In genomic region chr5:33237600-33238255, GRCm38 (mm10) we compare ENCODE assay signal across 15 mouse cellular contexts. TPM values are rescaled to one million over a fixed set of nuclear protein-coding genes. Genes with fewer than 3 reads are reported as not detected.
DNase-seq lines count a peak whose midpoint lies in the region; ATAC-seq and TF ChIP-seq lines count a peak whose summit lies in the region.
"Had no signal": no experiment of that assay in that cellular context is flagged by ENCODE, and none has a peak within 500 bp of the region (broad histone marks: within the 10 kb centered on the region; RNA-seq: fewer than 3 reads in every experiment).

No protein-coding gene starts in this region.

- H3K9me3 ChIP-seq in midbrain, postnatal 0 days (ENCODE audit: low read length), result no peaks in the 10 kb centered on the region
- no peaks in the 10 kb centered on the region for H3K9me3 ChIP-seq in midbrain, embryonic 14.5 days (ENCODE audit: control insufficient read depth, low read length)
- H3K9me3 ChIP-seq: heart, embryonic 13.5 days; hindbrain, embryonic 12.5 days; liver, embryonic 13.5 days had no signal

- H3K4me2 ChIP-seq in midbrain, postnatal 0 days (ENCODE audit: low read depth, low read length, poor library complexity, severe bottlenecking), result no peak overlapping the region
- no peak overlapping the region for H3K4me2 ChIP-seq in midbrain, embryonic 14.5 days (ENCODE audit: low read length)
- H3K4me2 ChIP-seq: heart, embryonic 13.5 days; hindbrain, embryonic 12.5 days; liver, embryonic 13.5 days had no signal

- WGBS in midbrain, postnatal 0 days, result 86% methylated on average over 11 of the region's 11 CpGs
- WGBS in midbrain, embryonic 14.5 days, result 94% methylated on average over 11 of the region's 11 CpGs

- DNase-seq in cerebellum, adult 9-10 months, result no peak
- no peak for DNase-seq in midbrain, postnatal 0 days (ENCODE audit: low spot score)
- no peak for DNase-seq in midbrain, embryonic 14.5 days
- peak; percentile 71 for DNase-seq in gastrocnemius, postnatal 14 days
- DNase-seq in thymus, postnatal 4 days, result no peak
- DNase-seq in Muller cell, postnatal 12 days (ENCODE audit: inconsistent ontology term), result no peak
- no peak for DNase-seq in kidney, adult 11 months
- DNase-seq: kidney, postnatal 4 days; liver, embryonic 13.5 days had no signal

- H3K36me3 ChIP-seq in midbrain, postnatal 0 days (ENCODE audit: insufficient read depth, low read length), result peaks cover 7% of the 10 kb centered on the region
- H3K36me3 ChIP-seq in midbrain, embryonic 14.5 days (ENCODE audit: control insufficient read depth, insufficient read depth, low read length), result peaks cover 7% of the 10 kb centered on the region; the same call in 1 of the 2 replicates
- H3K36me3 ChIP-seq: liver, embryonic 13.5 days had no signal

- no peak overlapping the region for H3K4me3 ChIP-seq in midbrain, postnatal 0 days (ENCODE audit: low read depth, low read length)
- no peak overlapping the region for H3K4me3 ChIP-seq in midbrain, embryonic 14.5 days (replicated peaks; ENCODE audit: low read depth, low read length)
- H3K4me3 ChIP-seq: heart, embryonic 13.5 days; hindbrain, embryonic 12.5 days; liver, embryonic 13.5 days had no signal

- no peak for TF ChIP-seq CTCF in midbrain, postnatal 0 days (IDR thresholded peaks at IDR 0.05)

- H3K9ac ChIP-seq in midbrain, postnatal 0 days (replicated peaks; ENCODE audit: low read length, poor library complexity, severe bottlenecking), result no peak overlapping the region
- H3K9ac ChIP-seq in midbrain, embryonic 14.5 days (replicated peaks; ENCODE audit: low read length), result no peak overlapping the region
- H3K9ac ChIP-seq: heart, embryonic 13.5 days; hindbrain, embryonic 12.5 days; liver, embryonic 13.5 days had no signal

- no peaks in the 10 kb centered on the region for H3K4me1 ChIP-seq in midbrain, postnatal 0 days (ENCODE audit: insufficient read depth, low read length)
- no peaks in the 10 kb centered on the region for H3K4me1 ChIP-seq in midbrain, embryonic 14.5 days (ENCODE audit: control insufficient read depth, insufficient read depth, low read length)

- peak; percentile 46; the same call in 1 of the 2 replicates for ATAC-seq in cerebellum, adult (ENCODE audit: insufficient number of reproducible peaks, low FRiP score, low TSS enrichment)
- 0 out of 2 replicates have a peak, but pooled peaks have one; percentile 13 for ATAC-seq in midbrain, postnatal 0 days (ENCODE audit: low FRiP score)
- no peak for ATAC-seq in midbrain, embryonic 14.5 days (ENCODE audit: low FRiP score, low TSS enrichment)
- ATAC-seq: activated CD4-positive, CD25-positive, alpha-beta regulatory T cell, adult 4 months; intestine, postnatal 0 days had no signal

- no peaks in the 10 kb centered on the region for H3K27me3 ChIP-seq in midbrain, postnatal 0 days (ENCODE audit: insufficient read depth, low read length)
- no peaks in the 10 kb centered on the region for H3K27me3 ChIP-seq in midbrain, embryonic 14.5 days (ENCODE audit: control insufficient read depth, insufficient read depth, low read length)
- H3K27me3 ChIP-seq: heart, embryonic 13.5 days; hindbrain, embryonic 12.5 days had no signal

- H3K27ac ChIP-seq in midbrain, postnatal 0 days (ENCODE audit: low read depth, low read length), result no peak overlapping the region
- H3K27ac ChIP-seq in midbrain, embryonic 14.5 days (replicated peaks; ENCODE audit: low read depth, low read length), result no peak overlapping the region
- H3K27ac ChIP-seq: hindbrain, embryonic 12.5 days; liver, embryonic 13.5 days; macrophage had no signal

- intact Hi-C loops in gastrocnemius, postnatal 14 days (cut with DNase I; ENCODE audit: low total_unique reads), result no loop called here

RNA-seq across cellular contexts. Expression of gene Spon2, which starts 19.5 kb away (rescaled TPM):
- 4.4 and 5.1 TPM in 2 replicates for total RNA-seq in midbrain, postnatal 0 days (2014; rRNA removed)
- polyA plus RNA-seq in midbrain, postnatal 0 days (2015; fragmentation: Nextera tagmentation; extraction: Ambion mirVana), result 2.3 and 2.7 TPM in 2 replicates
- polyA plus RNA-seq in midbrain, embryonic 14.5 days (2014; fragmentation: Nextera tagmentation; extraction: Ambion mirVana), result 0.50 and 1.6 TPM in 2 replicates
- total RNA-seq in gastrocnemius, postnatal 14 days (2021), result 10 to 100 TPM in 1 of 2 experiments, 1 to 10 TPM in 1; 3.5 to 12.3 TPM
- polyA plus RNA-seq: activated CD4-positive, CD25-positive, alpha-beta regulatory T cell, adult 4 months; macrophage had no signal

RNA-seq across cellular contexts. Expression of gene Ctbp1, which starts 37.1 kb away (rescaled TPM):
- 415 and 418 TPM in 2 replicates for total RNA-seq in midbrain, postnatal 0 days (2014; rRNA removed)
- polyA plus RNA-seq in midbrain, postnatal 0 days (2015; fragmentation: Nextera tagmentation; extraction: Ambion mirVana), result 364 and 377 TPM in 2 replicates
- polyA plus RNA-seq in midbrain, embryonic 14.5 days (2014; fragmentation: Nextera tagmentation; extraction: Ambion mirVana), result 578 and 581 TPM in 2 replicates
- 100 to 1,000 TPM; 184 to 200 TPM for total RNA-seq in gastrocnemius, postnatal 14 days (2021)
